Mouse (Mus musculus) hindbrain, embryonic 15.5 days (tissue): Measurements from ENCODE around the gene Tmem231. TPM values are rescaled to one million over a fixed set of nuclear protein-coding genes. Genes with fewer than 3 reads are reported as not detected.

ENCODE experiments used
- ATAC-seq: fragments of 200-750 bp; cut with Nextera tagmentation; 2 replicates; pipeline ENCODE4 v1.8.0; 2017; ENCODE audit warnings: low read depth, moderate number of reproducible peaks, moderate TSS enrichment; ENCODE audit not compliant: low FRiP score
- H3K27ac ChIP-seq: fragments of 300-500 bp; sonication (generic); replicated peaks from 2 replicates; pipeline ENCODE4 v1.5.1; 2015; ENCODE audit warnings: mild to moderate bottlenecking, inconsistent platforms
- H3K27me3 ChIP-seq: fragments of 300-500 bp; sonication (generic); 2 replicates; pipeline ENCODE4 v1.6.1; 2015; ENCODE audit warnings: control low read depth, inconsistent platforms
- H3K36me3 ChIP-seq: fragments of 300-500 bp; sonication (generic); 2 replicates; pipeline ENCODE4 v1.6.1; 2015; ENCODE audit warnings: control low read depth, inconsistent platforms
- H3K4me1 ChIP-seq: fragments of 300-500 bp; sonication (generic); replicated peaks from 2 replicates; pipeline ENCODE4 v1.6.1; 2015; ENCODE audit warnings: control low read depth, inconsistent platforms
- H3K4me2 ChIP-seq: fragments of 300-500 bp; sonication (generic); 2 replicates; pipeline ENCODE4 v1.6.1; 2015; ENCODE audit warnings: moderate library complexity, mild to moderate bottlenecking, inconsistent platforms
- H3K4me3 ChIP-seq: fragments of 300-500 bp; sonication (generic); 2 replicates; pipeline ENCODE4 v1.5.1; 2015; ENCODE audit warnings: mild to moderate bottlenecking, inconsistent platforms
- H3K9ac ChIP-seq: fragments of 300-500 bp; sonication (generic); 2 replicates; pipeline ENCODE4 v1.6.1; 2015; ENCODE audit warnings: inconsistent platforms
- H3K9me3 ChIP-seq: fragments of 300-500 bp; sonication (generic); 2 replicates; pipeline ENCODE4 v1.6.1; 2016; ENCODE audit warnings: control low read depth, inconsistent platforms
- WGBS: fragments of 180-500 bp; shearing (Covaris S2); methylation state at CpG from one replicate; pipeline ENCODE4 v1.1.7; 2015; 5-methylcytosine and 5-hydroxymethylcytosine counted together
- polyA plus RNA-seq: library from polyadenylated mRNA; unstranded; fragments of >200 nt; fragmentation: Nextera tagmentation; extraction: Ambion mirVana; gene quantifications from 2 replicates; pipeline ENCODE4 v1.2.1, GENCODE M21; 2015

Tmem231 gene
- polyA plus RNA-seq, result 17.6 and 18.9 TPM in 2 replicates

GRCm38 (mm10) chr8:111933348-111934076, at the start of gene Tmem231:
Gene Tmem231 (minus strand): TSS chr8:111933881.
- Histone ChIP-seq H3K9ac (peak within 1 kb of the TSS; percentile 83), H3K4me1 (peaks cover 23% of the 10 kb centered on the region), H3K4me3 (peak within 1 kb of the TSS; percentile 78), H3K27ac (peak within 1 kb of the TSS; percentile 93), H3K9me3 (no peaks in the 10 kb centered on the region), H3K36me3 (no peaks in the 10 kb centered on the region), H3K4me2 (peak within 1 kb of the TSS; percentile 97), H3K27me3 (no peaks in the 10 kb centered on the region)
- WGBS, result under 1% methylated on average over 53 of the region's 53 CpGs
- ATAC-seq, result peak; percentile 99

GRCm38 (mm10) chr8:111982116-111982515, 48.4 kb upstream of the Tmem231 start:
- Histone ChIP-seq H3K27me3 (no peaks in the 10 kb centered on the region), H3K4me1 (no peaks in the 10 kb centered on the region), H3K27ac (no peak overlapping the region), H3K36me3 (peaks cover 12% of the 10 kb centered on the region), H3K4me2 (no peak overlapping the region), H3K9me3 (no peaks in the 10 kb centered on the region), H3K9ac (no peak overlapping the region), H3K4me3 (no peak overlapping the region)
- WGBS, result 76% methylated on average over 7 of the region's 7 CpGs
- no peak for ATAC-seq

- ATAC-seq, result no peak
- H3K27ac ChIP-seq, result no peak overlapping the region
- H3K9ac ChIP-seq, result no peak overlapping the region
- no peaks in the 10 kb centered on the region for H3K9me3 ChIP-seq
- H3K4me3 ChIP-seq, result no peak overlapping the region
- no peaks in the 10 kb centered on the region for H3K27me3 ChIP-seq
- 0 out of 2 replicates have a peak, but pooled peaks cover 3% of the 10 kb centered on the region for H3K36me3 ChIP-seq
- no peak overlapping the region for H3K4me2 ChIP-seq
- 70% methylated on average over 10 of the region's 10 CpGs for WGBS
- H3K4me1 ChIP-seq, result no peaks in the 10 kb centered on the region
These were observed 44.5 kb upstream of the Tmem231 start for GRCm38 (mm10) chr8:111978147-111978546.

- Histone ChIP-seq H3K27ac (no peak overlapping the region), H3K4me2 (no peak overlapping the region), H3K9ac (no peak overlapping the region), H3K4me1 (no peaks in the 10 kb centered on the region), H3K36me3 (0 out of 2 replicates have a peak, but pooled peaks cover 3% of the 10 kb centered on the region), H3K27me3 (no peaks in the 10 kb centered on the region), H3K9me3 (no peaks in the 10 kb centered on the region), H3K4me3 (no peak overlapping the region)
- 84% methylated on average over 2 of the region's 2 CpGs for WGBS
- no peak for ATAC-seq
These were observed 42.6 kb upstream of the Tmem231 start for GRCm38 (mm10) chr8:111976326-111976725.

- H3K27ac ChIP-seq, result no peak overlapping the region
- H3K9ac ChIP-seq, result no peak overlapping the region
- WGBS, result 90% methylated on average over 2 of the region's 2 CpGs
- no peak overlapping the region for H3K4me3 ChIP-seq
- no peaks in the 10 kb centered on the region for H3K27me3 ChIP-seq
- H3K36me3 ChIP-seq, result 0 out of 2 replicates have a peak, but pooled peaks cover 3% of the 10 kb centered on the region
- H3K9me3 ChIP-seq, result no peaks in the 10 kb centered on the region
- H3K4me2 ChIP-seq, result no peak overlapping the region
- no peaks in the 10 kb centered on the region for H3K4me1 ChIP-seq
- no peak for ATAC-seq
These were observed 42.0 kb upstream of the Tmem231 start for GRCm38 (mm10) chr8:111975706-111976105.

- Histone ChIP-seq H3K4me1 (no peaks in the 10 kb centered on the region), H3K36me3 (0 out of 2 replicates have a peak, but pooled peaks cover 3% of the 10 kb centered on the region), H3K9ac (no peak overlapping the region), H3K27ac (no peak overlapping the region), H3K9me3 (no peaks in the 10 kb centered on the region), H3K27me3 (no peaks in the 10 kb centered on the region), H3K4me3 (no peak overlapping the region), H3K4me2 (no peak overlapping the region)
- WGBS, result 96% methylated on average over 12 of the region's 12 CpGs
- no peak for ATAC-seq
These were observed 40.5 kb upstream of the Tmem231 start for GRCm38 (mm10) chr8:111974138-111974537.

- Histone ChIP-seq H3K9ac (no peak overlapping the region), H3K27me3 (no peaks in the 10 kb centered on the region), H3K4me1 (no peaks in the 10 kb centered on the region), H3K36me3 (no peaks in the 10 kb centered on the region), H3K4me3 (no peak overlapping the region), H3K9me3 (no peaks in the 10 kb centered on the region), H3K4me2 (no peak overlapping the region), H3K27ac (no peak overlapping the region)
- no peak for ATAC-seq
- WGBS, result 39% methylated on average over 5 of the region's 5 CpGs
These were observed 35.3 kb upstream of the Tmem231 start for GRCm38 (mm10) chr8:111968991-111969390.

- Histone ChIP-seq H3K4me2 (no peak overlapping the region), H3K4me3 (no peak overlapping the region), H3K9me3 (no peaks in the 10 kb centered on the region), H3K36me3 (no peaks in the 10 kb centered on the region), H3K27ac (no peak overlapping the region), H3K4me1 (no peaks in the 10 kb centered on the region), H3K27me3 (no peaks in the 10 kb centered on the region), H3K9ac (no peak overlapping the region)
- no peak for ATAC-seq
- WGBS, result 87% methylated on average over 10 of the region's 10 CpGs
These were observed 34.9 kb upstream of the Tmem231 start for GRCm38 (mm10) chr8:111968541-111968940.

GRCm38 (mm10) chr8:111967246-111967870, 33.7 kb upstream of the Tmem231 start:
- no peak for ATAC-seq
- no peak overlapping the region for H3K4me2 ChIP-seq
- no peaks in the 10 kb centered on the region for H3K4me1 ChIP-seq
- WGBS, result 86% methylated on average over 5 of the region's 5 CpGs
- H3K36me3 ChIP-seq, result no peaks in the 10 kb centered on the region
- H3K27me3 ChIP-seq, result no peaks in the 10 kb centered on the region
- H3K27ac ChIP-seq, result no peak overlapping the region
- H3K9me3 ChIP-seq, result no peaks in the 10 kb centered on the region
- H3K4me3 ChIP-seq, result no peak overlapping the region
- H3K9ac ChIP-seq, result no peak overlapping the region

GRCm38 (mm10) chr8:111964849-111965561, 31.3 kb upstream of the Tmem231 start:
- Histone ChIP-seq H3K4me3 (no peak overlapping the region), H3K27ac (no peak overlapping the region), H3K27me3 (no peaks in the 10 kb centered on the region), H3K36me3 (no peaks in the 10 kb centered on the region), H3K9me3 (no peaks in the 10 kb centered on the region), H3K9ac (no peak overlapping the region), H3K4me1 (no peaks in the 10 kb centered on the region), H3K4me2 (no peak overlapping the region)
- WGBS, result 72% methylated on average over 7 of the region's 7 CpGs
- ATAC-seq, result no peak

GRCm38 (mm10) chr8:111964351-111964750, 30.7 kb upstream of the Tmem231 start:
- ATAC-seq, result no peak
- WGBS, result 64% methylated on average over 5 of the region's 5 CpGs

GRCm38 (mm10) chr8:111963546-111963945, 29.9 kb upstream of the Tmem231 start:
- no peak overlapping the region for H3K4me2 ChIP-seq
- H3K9ac ChIP-seq, result no peak overlapping the region
- 84% methylated on average over 4 of the region's 4 CpGs for WGBS
- no peaks in the 10 kb centered on the region for H3K9me3 ChIP-seq
- no peak overlapping the region for H3K27ac ChIP-seq
- no peaks in the 10 kb centered on the region for H3K27me3 ChIP-seq
- H3K4me1 ChIP-seq, result no peaks in the 10 kb centered on the region
- ATAC-seq, result no peak
- H3K4me3 ChIP-seq, result no peak overlapping the region
- H3K36me3 ChIP-seq, result 0 out of 2 replicates have a peak, but pooled peaks cover under 1% of the 10 kb centered on the region

More at GRCm38 (mm10) chr8:111964351-111964750, 30.7 kb upstream of the Tmem231 start:
- no peaks in the 10 kb centered on the region for H3K4me1 ChIP-seq
- no peaks in the 10 kb centered on the region for H3K36me3 ChIP-seq
- H3K27ac ChIP-seq, result no peak overlapping the region
- H3K9me3 ChIP-seq, result no peaks in the 10 kb centered on the region
- H3K27me3 ChIP-seq, result no peaks in the 10 kb centered on the region
- no peak overlapping the region for H3K4me3 ChIP-seq
- no peak overlapping the region for H3K9ac ChIP-seq
- H3K4me2 ChIP-seq, result no peak overlapping the region
